Mouse (Mus musculus): Measurements from ENCODE around the gene Olfr1373. TPM values are rescaled to one million over a fixed set of nuclear protein-coding genes. Genes with fewer than 3 reads are reported as not detected.
A peak's percentile ranks its signal among the peaks of the same experiment; 100 is the strongest.
"Not testable (repeated sequence)": the region's sequence is repeated elsewhere in the genome, so short reads cannot be mapped to it uniquely, and the experiment has no call there.

Olfr1373 gene
- polyA plus RNA-seq (2016; fragmentation: Nextera tagmentation; extraction: Ambion mirVana), result not detected in 2 replicates

DNA sequence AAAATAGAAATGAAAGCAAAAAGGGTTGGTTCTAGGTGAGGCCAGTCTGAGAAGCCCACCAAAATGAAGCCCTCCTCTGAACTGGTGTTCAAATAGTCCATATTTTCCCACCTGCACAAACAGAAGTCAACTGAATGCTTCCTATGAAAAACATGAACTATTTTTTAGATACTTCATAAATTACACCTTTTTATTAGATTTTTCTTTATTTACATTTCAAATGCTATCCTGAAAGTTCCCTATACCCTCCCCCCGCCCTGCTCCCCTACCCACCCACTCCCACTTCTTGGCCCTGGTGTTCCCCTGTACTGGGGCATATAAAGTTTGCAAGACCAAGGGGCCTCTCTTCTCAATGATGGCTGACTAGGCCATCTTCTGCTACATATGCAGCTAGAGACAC, at the start of gene Olfr1373:
TSS of gene Olfr1373 (minus strand) at position 101 of the 400 bp plus-strand sequence.
- not testable (repeated sequence) for H3K4me3 ChIP-seq (replicated peaks); H3K4me2 ChIP-seq; H3K36me3 ChIP-seq; H3K9me3 ChIP-seq; H3K4me1 ChIP-seq (replicated peaks); ATAC-seq (ENCODE audit: insufficient number of reproducible peaks, insufficient read depth, low FRiP score, low TSS enrichment, low read depth); H3K9ac ChIP-seq (replicated peaks); H3K27me3 ChIP-seq; H3K27ac ChIP-seq
- 90% methylated on average over 1 of the region's 1 CpGs for WGBS

DNA sequence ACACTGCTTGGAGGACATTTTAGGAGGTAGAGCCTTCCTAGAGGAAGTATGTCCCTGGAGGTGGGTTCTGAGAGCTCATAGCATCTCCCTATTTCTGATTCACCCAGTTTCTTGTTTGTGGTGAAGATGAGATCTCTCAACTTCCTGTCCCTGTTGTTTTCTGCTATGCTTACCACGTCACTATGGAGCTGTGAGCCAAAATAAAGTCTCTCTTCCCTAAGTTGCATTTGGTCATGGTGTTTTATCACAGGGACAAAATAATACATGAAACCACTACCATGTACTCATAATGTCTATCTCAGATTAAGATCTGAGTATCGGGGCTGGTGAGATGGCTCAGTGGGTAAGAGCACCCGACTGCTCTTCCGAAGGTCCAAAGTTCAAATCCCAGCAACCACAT, 35.3 kb upstream of the Olfr1373 start:
- not testable (repeated sequence) for H3K4me3 ChIP-seq (replicated peaks); ATAC-seq (ENCODE audit: insufficient number of reproducible peaks, insufficient read depth, low FRiP score, low TSS enrichment, low read depth); H3K36me3 ChIP-seq; H3K9me3 ChIP-seq; H3K4me1 ChIP-seq (replicated peaks); H3K4me2 ChIP-seq; H3K27me3 ChIP-seq; H3K27ac ChIP-seq; H3K9ac ChIP-seq (replicated peaks)
- WGBS, result 86% methylated on average over 4 of the region's 4 CpGs

DNA sequence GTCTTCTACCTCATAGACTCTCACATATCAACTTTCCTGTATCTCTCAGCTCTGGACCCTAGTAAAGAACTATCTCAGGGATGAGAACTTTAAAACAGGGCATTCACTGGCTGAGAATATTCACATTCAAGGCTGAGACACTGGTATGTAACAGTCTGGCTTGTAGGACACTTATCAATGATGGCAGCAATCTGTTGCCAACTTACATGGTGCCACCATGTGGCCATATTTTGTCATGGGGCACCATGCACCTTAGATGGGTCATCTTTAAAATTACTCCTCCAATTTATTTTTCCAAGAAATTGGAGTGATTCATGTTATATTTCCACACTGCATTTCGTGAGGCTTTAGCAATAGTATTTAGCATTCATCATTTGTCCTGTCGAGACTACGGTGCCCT, 34.6 kb upstream of the Olfr1373 start:
- H3K9ac ChIP-seq (replicated peaks); H3K36me3 ChIP-seq; H3K9me3 ChIP-seq; H3K4me1 ChIP-seq (replicated peaks); ATAC-seq (ENCODE audit: insufficient number of reproducible peaks, insufficient read depth, low FRiP score, low TSS enrichment, low read depth); H3K4me2 ChIP-seq; H3K27me3 ChIP-seq; H3K4me3 ChIP-seq (replicated peaks); H3K27ac ChIP-seq: not testable (repeated sequence)
- WGBS, result 88% methylated on average over 2 of the region's 3 CpGs

DNA sequence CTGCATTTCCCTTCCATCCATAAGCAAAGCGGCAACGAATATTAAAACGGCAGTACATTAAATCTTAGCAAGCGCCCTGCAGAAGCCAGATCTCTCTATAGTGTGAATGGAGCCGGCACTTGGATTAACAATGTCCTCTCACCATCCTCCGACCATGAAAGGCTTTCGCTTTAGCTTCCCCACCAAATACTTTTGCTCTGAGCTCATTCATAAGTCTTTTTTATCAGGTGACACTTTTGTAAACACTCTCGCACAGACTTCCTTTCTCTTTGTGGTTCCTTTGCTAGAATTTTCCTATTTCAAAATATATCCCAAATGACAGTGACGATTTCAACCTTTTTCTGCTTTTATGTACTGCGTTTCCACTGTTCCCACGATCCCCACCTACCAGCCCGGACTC, 23.1 kb upstream of the Olfr1373 start:
- 24% methylated on average over 12 of the region's 12 CpGs for WGBS

DNA sequence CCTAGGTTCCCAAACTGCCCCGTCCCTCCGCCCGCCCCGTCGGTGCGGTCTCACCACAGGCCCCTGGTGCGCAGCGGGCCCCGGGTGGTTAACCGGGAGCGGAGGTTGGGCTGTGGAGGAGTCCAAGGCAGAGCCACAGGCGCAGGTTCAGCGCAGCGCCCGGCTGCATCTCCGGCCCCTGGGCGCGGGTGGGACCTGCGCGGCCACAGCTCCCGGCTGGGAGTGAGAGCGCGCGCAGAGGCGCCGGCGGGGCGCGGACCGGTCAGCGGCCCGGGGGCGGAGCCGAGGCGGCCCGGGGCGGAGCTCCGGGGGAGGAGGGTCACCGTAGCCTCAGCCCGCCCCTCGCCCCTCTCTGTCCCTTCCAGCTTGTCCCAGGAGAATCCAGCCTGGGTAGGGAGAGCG, 22.6 kb upstream of the Olfr1373 start:
- H3K9ac ChIP-seq (replicated peaks), result 0 out of 2 replicates have a peak overlapping the region, but pooled peaks have one; percentile 31
- WGBS, result under 1% methylated on average over 36 of the region's 42 CpGs
- H3K4me2 ChIP-seq, result peak overlapping the region; percentile 65
- H3K36me3 ChIP-seq; H3K4me1 ChIP-seq (replicated peaks); H3K27ac ChIP-seq; H3K9me3 ChIP-seq: not testable (repeated sequence)
- peak overlapping the region; percentile 46 for H3K4me3 ChIP-seq (replicated peaks)
- peaks cover 74% of the 10 kb centered on the region for H3K27me3 ChIP-seq
- ATAC-seq (ENCODE audit: insufficient number of reproducible peaks, insufficient read depth, low FRiP score, low TSS enrichment, low read depth), result peak; percentile 52; the same call in 1 of the 2 replicates

More for the DNA sequence above, 23.1 kb upstream of the Olfr1373 start:
- Histone ChIP-seq H3K4me1 (replicated peaks) (no peaks in the 10 kb centered on the region), H3K4me3 (replicated peaks) (peak overlapping the region; percentile 46), H3K4me2 (peak overlapping the region; percentile 65), H3K27me3 (peaks cover 69% of the 10 kb centered on the region), H3K36me3 (no peaks in the 10 kb centered on the region), H3K9ac (replicated peaks) (no peak overlapping the region), H3K27ac (no peak overlapping the region), H3K9me3 (no peaks in the 10 kb centered on the region)
- no peak for ATAC-seq (ENCODE audit: insufficient number of reproducible peaks, insufficient read depth, low FRiP score, low TSS enrichment, low read depth)

DNA sequence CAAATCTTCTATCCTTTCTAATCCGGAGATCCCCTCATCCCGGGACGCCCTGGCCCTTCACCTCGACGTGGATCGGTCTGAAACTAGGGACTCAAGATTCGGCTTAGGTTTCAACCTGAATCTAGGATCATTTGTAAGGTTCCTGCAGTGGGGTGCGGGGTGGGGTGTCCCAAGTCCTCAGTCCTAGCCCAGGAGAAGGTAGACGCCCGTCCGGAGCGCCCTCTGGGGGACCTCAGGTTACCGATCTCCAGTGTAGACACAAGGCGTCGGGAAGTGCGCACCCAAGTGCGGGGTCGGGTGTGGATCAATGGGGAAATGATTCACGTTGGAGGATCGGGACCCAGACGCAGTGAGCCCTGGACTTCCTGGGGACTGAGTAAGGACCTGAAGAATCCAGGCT, 21.8 kb upstream of the Olfr1373 start:
- 0 out of 2 replicates have a peak overlapping the region, but pooled peaks have one; percentile 4 for H3K4me3 ChIP-seq (replicated peaks)
- WGBS, result 2% methylated on average over 21 of the region's 21 CpGs
- H3K27me3 ChIP-seq, result peaks cover 75% of the 10 kb centered on the region
- no peaks in the 10 kb centered on the region for H3K9me3 ChIP-seq
- no peak overlapping the region for H3K4me2 ChIP-seq
- H3K36me3 ChIP-seq, result no peaks in the 10 kb centered on the region
- no peak overlapping the region for H3K9ac ChIP-seq (replicated peaks)
- no peak overlapping the region for H3K27ac ChIP-seq
- H3K4me1 ChIP-seq (replicated peaks), result no peaks in the 10 kb centered on the region
- no peak for ATAC-seq (ENCODE audit: insufficient number of reproducible peaks, insufficient read depth, low FRiP score, low TSS enrichment, low read depth)

DNA sequence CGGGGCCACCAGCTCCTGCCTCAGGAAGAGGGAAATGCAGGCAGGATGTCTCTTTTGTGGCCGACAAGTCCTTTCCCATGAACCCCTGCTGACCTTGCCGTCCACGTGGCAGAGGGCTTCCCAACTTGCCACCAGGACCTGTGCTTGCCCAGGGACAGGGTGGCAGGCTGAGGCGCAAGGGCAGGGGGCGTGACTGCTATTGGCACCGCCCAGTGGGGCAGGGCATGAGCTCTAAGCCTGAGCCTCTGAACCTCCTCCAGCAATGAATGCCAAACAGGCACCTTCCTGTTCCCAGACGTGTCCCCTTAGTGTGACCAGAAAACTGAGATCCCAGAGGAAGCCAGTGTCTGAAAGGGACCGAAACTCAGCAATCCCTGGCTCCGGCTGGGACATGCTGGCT, 18.6 kb upstream of the Olfr1373 start:
- Histone ChIP-seq H3K27me3 (peaks cover 52% of the 10 kb centered on the region), H3K9me3 (no peaks in the 10 kb centered on the region), H3K9ac (replicated peaks) (no peak overlapping the region), H3K4me1 (replicated peaks) (no peaks in the 10 kb centered on the region), H3K4me2 (no peak overlapping the region), H3K36me3 (no peaks in the 10 kb centered on the region), H3K27ac (no peak overlapping the region), H3K4me3 (replicated peaks) (no peak overlapping the region)
- WGBS, result 28% methylated on average over 10 of the region's 10 CpGs
- ATAC-seq (ENCODE audit: insufficient number of reproducible peaks, insufficient read depth, low FRiP score, low TSS enrichment, low read depth), result no peak

DNA sequence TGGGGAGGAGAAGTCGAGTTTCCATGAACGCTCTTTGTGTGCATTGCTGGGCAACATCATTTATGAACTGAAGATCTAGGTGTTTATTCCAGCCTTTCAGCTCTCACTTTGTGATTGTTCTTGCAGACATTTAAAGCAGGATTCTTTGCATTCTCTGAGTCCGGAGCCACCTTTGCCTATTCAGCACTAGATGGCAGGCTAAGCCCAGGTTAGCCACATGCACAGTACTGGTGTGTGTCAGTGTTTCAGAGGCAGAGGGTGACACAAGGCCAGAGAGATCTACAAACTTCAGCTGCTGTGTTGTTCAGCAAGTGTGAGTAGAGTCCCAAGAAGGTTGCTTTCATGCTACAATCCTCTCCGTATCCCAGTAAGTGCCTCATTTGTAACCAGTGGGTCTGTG, 1.7 kb downstream of the Olfr1373 start:
- H3K36me3 ChIP-seq; H3K27me3 ChIP-seq; H3K27ac ChIP-seq; H3K4me2 ChIP-seq; H3K9ac ChIP-seq (replicated peaks); H3K4me1 ChIP-seq (replicated peaks); H3K4me3 ChIP-seq (replicated peaks); H3K9me3 ChIP-seq: not testable (repeated sequence)
- peak; percentile 47; the same call in 1 of the 2 replicates for ATAC-seq (ENCODE audit: insufficient number of reproducible peaks, insufficient read depth, low FRiP score, low TSS enrichment, low read depth)
- WGBS, result 43% methylated on average over 4 of the region's 4 CpGs

DNA sequence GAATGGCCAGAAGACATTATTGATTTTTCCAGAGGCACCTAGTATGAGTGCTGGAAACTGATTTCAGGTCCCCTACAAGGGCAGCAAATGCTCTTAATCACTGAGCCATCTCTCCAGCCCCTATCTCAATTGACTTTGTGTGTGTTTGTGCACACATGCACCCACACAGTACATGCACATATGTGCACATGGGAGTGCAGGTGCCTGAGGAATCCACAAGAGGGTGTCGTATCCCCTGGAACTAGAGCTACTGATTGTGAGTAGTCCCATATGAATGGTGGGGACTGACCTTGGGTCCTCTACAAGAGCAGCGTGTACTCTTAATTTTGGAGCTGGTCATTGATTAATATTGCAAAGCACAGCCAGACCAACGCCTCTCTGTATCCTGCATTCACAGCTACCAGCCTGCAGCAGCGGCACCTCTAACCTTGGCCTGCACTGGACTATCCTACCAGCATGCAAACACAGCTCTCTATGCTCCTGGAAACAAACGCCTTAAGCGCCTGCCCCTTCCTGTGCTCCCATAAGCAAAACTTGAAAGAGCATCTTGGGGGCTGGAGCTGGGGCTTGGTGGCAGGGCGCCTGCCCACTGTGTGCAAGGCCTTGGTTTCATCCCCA, 14.8 kb downstream of the Olfr1373 start:
- Histone ChIP-seq H3K36me3 (peaks cover 13% of the 10 kb centered on the region; the same call in 1 of the 2 replicates), H3K4me1 (replicated peaks) (no peaks in the 10 kb centered on the region), H3K27ac (no peak overlapping the region), H3K4me3 (replicated peaks) (no peak overlapping the region), H3K27me3 (no peaks in the 10 kb centered on the region), H3K9me3 (peaks cover 9% of the 10 kb centered on the region), H3K4me2 (no peak overlapping the region), H3K9ac (replicated peaks) (no peak overlapping the region)
- ATAC-seq (ENCODE audit: insufficient number of reproducible peaks, insufficient read depth, low FRiP score, low TSS enrichment, low read depth), result no peak
- 85% methylated on average over 7 of the region's 7 CpGs for WGBS

DNA sequence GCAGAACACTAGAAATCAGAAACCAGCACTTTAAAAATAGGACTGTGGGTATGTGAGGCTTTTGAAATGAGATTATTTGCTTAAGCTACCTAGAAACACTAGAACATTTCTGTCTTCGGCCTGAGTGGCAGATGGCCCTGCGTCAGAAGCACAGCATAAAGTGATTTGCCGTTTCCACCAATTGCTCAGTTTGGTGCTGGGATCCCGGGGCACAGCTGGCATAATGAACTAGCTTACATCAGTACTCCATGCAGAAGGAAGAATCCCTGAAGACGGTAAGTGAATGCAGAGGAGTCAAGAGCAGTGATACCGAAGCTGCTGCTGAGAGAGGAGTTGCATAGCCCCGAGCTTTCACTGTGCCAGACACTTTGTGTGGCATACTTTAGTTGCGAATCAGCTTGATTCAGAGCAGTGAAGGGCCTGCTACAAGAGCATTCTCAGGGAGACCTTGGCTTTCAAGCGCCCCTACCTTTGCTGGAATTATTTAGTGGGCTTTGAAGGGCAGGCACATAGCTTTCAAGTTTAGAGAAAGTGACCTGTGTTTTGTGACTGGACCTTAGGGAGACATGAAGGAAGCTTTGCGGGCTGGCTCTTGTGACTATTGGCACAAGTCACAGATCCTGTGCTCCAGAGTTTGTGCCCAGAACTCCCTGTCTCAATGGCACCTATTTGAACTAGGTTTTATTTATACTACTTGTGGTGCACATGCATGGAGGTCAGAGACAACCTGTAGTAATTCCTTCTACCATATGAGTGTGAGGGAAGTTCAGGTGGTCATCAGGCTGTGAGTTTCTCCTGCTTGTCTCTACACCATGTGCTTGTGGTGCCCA, 15.5 kb downstream of the Olfr1373 start:
- Histone ChIP-seq H3K9me3 (peaks cover 2% of the 10 kb centered on the region; the same call in 1 of the 2 replicates), H3K9ac (replicated peaks) (no peak overlapping the region), H3K27me3 (no peaks in the 10 kb centered on the region), H3K4me3 (replicated peaks) (no peak overlapping the region), H3K4me2 (no peak overlapping the region), H3K27ac (peak overlapping the region; percentile 4), H3K4me1 (replicated peaks) (no peaks in the 10 kb centered on the region), H3K36me3 (peaks cover 20% of the 10 kb centered on the region)
- 75% methylated on average over 10 of the region's 10 CpGs for WGBS
- no peak for ATAC-seq (ENCODE audit: insufficient number of reproducible peaks, insufficient read depth, low FRiP score, low TSS enrichment, low read depth)

DNA sequence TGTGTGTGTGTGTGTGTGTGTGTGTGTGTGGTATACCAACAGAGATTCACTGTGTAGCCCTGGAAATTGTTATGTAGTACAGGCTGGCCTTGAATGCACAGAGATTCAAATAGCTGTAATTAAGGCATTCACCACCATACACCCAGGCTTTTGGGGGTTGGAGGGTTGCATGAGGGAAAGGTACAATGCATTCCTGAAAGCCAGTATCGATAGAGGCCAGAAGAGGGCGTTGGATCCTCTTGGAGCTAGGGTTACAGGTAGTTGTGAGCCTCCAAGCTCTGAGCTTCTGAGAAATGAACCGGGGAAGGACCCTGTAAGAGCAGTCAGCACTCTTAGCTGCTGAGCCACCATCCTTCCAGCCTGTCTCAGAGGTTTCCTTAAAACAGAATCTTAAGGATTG, 16.2 kb downstream of the Olfr1373 start:
- H3K9ac ChIP-seq (replicated peaks), result no peak overlapping the region
- no peak overlapping the region for H3K4me3 ChIP-seq (replicated peaks)
- no peaks in the 10 kb centered on the region for H3K27me3 ChIP-seq
- H3K27ac ChIP-seq, result peak overlapping the region; percentile 4
- no peak; the same call in 1 of the 2 replicates for ATAC-seq (ENCODE audit: insufficient number of reproducible peaks, insufficient read depth, low FRiP score, low TSS enrichment, low read depth)
- H3K9me3 ChIP-seq, result no peaks in the 10 kb centered on the region
- no peaks in the 10 kb centered on the region for H3K4me1 ChIP-seq (replicated peaks)
- H3K36me3 ChIP-seq, result peaks cover 27% of the 10 kb centered on the region
- no peak overlapping the region for H3K4me2 ChIP-seq
- 26% methylated on average over 3 of the region's 3 CpGs for WGBS

Measured in limb, embryonic 12.5 days (tissue).